In genomic region chr7:135571951-135572559, GRCm38 (mm10) we compare ENCODE assay signal across 9 mouse cellular contexts. TPM values are rescaled to one million over a fixed set of nuclear protein-coding genes. Genes with fewer than 3 reads are reported as not detected.
DNase-seq lines count a peak whose midpoint lies in the region; ATAC-seq lines count a peak whose summit lies in the region.
"Had no signal": no experiment of that assay in that cellular context is flagged by ENCODE, and none has a peak within 500 bp of the region (broad histone marks: within the 10 kb centered on the region; RNA-seq: fewer than 3 reads in every experiment).

No protein-coding gene starts in this region.

- H3K9me3 ChIP-seq in embryonic facial prominence, embryonic 10.5 days, result no peaks in the 10 kb centered on the region
- H3K9me3 ChIP-seq in limb, embryonic 11.5 days (ENCODE audit: control insufficient read depth, low read length), result no peaks in the 10 kb centered on the region
- no peaks in the 10 kb centered on the region for H3K9me3 ChIP-seq in kidney, embryonic 16.5 days (ENCODE audit: low read length)
- no peaks in the 10 kb centered on the region for H3K9me3 ChIP-seq in neural tube, embryonic 15.5 days (replicated peaks)

- H3K27me3 ChIP-seq in embryonic facial prominence, embryonic 10.5 days (replicated peaks; ENCODE audit: low read depth, poor library complexity, severe bottlenecking), result no peaks in the 10 kb centered on the region
- no peaks in the 10 kb centered on the region for H3K27me3 ChIP-seq in limb, embryonic 11.5 days (ENCODE audit: control insufficient read depth, insufficient read depth, low read length)
- H3K27me3 ChIP-seq in kidney, embryonic 16.5 days (ENCODE audit: insufficient read depth, low read length), result no peaks in the 10 kb centered on the region
- no peaks in the 10 kb centered on the region for H3K27me3 ChIP-seq in neural tube, embryonic 15.5 days (replicated peaks)

- no peak for ATAC-seq in limb, embryonic 11.5 days (ENCODE audit: insufficient number of reproducible peaks, low FRiP score, low TSS enrichment, low read depth)
- no peak for ATAC-seq in kidney, embryonic 16.5 days (ENCODE audit: low FRiP score, low TSS enrichment)
- ATAC-seq in neural tube, embryonic 15.5 days (ENCODE audit: low FRiP score), result no peak

- H3K36me3 ChIP-seq in embryonic facial prominence, embryonic 10.5 days (replicated peaks), result no peaks in the 10 kb centered on the region
- H3K36me3 ChIP-seq in limb, embryonic 11.5 days (ENCODE audit: control insufficient read depth, insufficient read depth, low read length), result no peaks in the 10 kb centered on the region
- H3K36me3 ChIP-seq in kidney, embryonic 16.5 days (ENCODE audit: insufficient read depth, low read length), result no peaks in the 10 kb centered on the region
- H3K36me3 ChIP-seq in neural tube, embryonic 15.5 days, result no peaks in the 10 kb centered on the region

- peak; percentile 30 for DNase-seq in testis, postnatal 14 days (ENCODE audit: low spot score)
- no peak for DNase-seq in testis, postnatal 10 days (ENCODE audit: low spot score)
- DNase-seq in embryonic facial prominence, embryonic 10.5 days (ENCODE audit: low spot score), result peak; percentile 73
- DNase-seq in limb, embryonic 11.5 days (ENCODE audit: low spot score), result peak; percentile 28
- DNase-seq in spleen, postnatal 36 days (ENCODE audit: low spot score in 2 of 2), result no peak

- no peak overlapping the region for H3K9ac ChIP-seq in limb, embryonic 11.5 days (ENCODE audit: low read length)
- no peak overlapping the region for H3K9ac ChIP-seq in kidney, embryonic 16.5 days (replicated peaks; ENCODE audit: low read length)
- no peak overlapping the region for H3K9ac ChIP-seq in neural tube, embryonic 15.5 days (replicated peaks)
- H3K9ac ChIP-seq: liver, embryonic 14.5 days had no signal

- peak overlapping the region; percentile 63; the same call in 1 of the 2 replicates for H3K27ac ChIP-seq in embryonic facial prominence, embryonic 10.5 days (replicated peaks)
- H3K27ac ChIP-seq in limb, embryonic 11.5 days (replicated peaks; ENCODE audit: low read depth, low read length), result no peak overlapping the region
- no peak overlapping the region for H3K27ac ChIP-seq in kidney, embryonic 16.5 days (ENCODE audit: low read length)
- no peak overlapping the region for H3K27ac ChIP-seq in neural tube, embryonic 15.5 days (replicated peaks)
- H3K27ac ChIP-seq: liver, embryonic 14.5 days had no signal

- no peak overlapping the region for H3K4me3 ChIP-seq in embryonic facial prominence, embryonic 10.5 days
- no peak overlapping the region for H3K4me3 ChIP-seq in limb, embryonic 11.5 days (ENCODE audit: low read depth, low read length)
- H3K4me3 ChIP-seq in kidney, embryonic 16.5 days (ENCODE audit: low read length), result no peak overlapping the region
- no peak overlapping the region for H3K4me3 ChIP-seq in neural tube, embryonic 15.5 days (replicated peaks)

- 31% methylated on average over 10 of the region's 10 CpGs for WGBS in embryonic facial prominence, embryonic 10.5 days
- WGBS in limb, embryonic 11.5 days, result 31% methylated on average over 10 of the region's 10 CpGs
- 66% methylated on average over 10 of the region's 10 CpGs for WGBS in kidney, embryonic 16.5 days
- 68% methylated on average over 10 of the region's 10 CpGs for WGBS in neural tube, embryonic 15.5 days

- H3K4me1 ChIP-seq in embryonic facial prominence, embryonic 10.5 days, result peaks cover 39% of the 10 kb centered on the region
- H3K4me1 ChIP-seq in limb, embryonic 11.5 days (ENCODE audit: control insufficient read depth, insufficient read depth, low read length), result peaks cover 5% of the 10 kb centered on the region; the same call in 1 of the 2 replicates
- no peaks in the 10 kb centered on the region for H3K4me1 ChIP-seq in kidney, embryonic 16.5 days (ENCODE audit: insufficient read depth, low read length)
- peaks cover 28% of the 10 kb centered on the region for H3K4me1 ChIP-seq in neural tube, embryonic 15.5 days

- H3K4me2 ChIP-seq in limb, embryonic 11.5 days (ENCODE audit: low read depth, severe bottlenecking), result no peak overlapping the region
- no peak overlapping the region for H3K4me2 ChIP-seq in kidney, embryonic 16.5 days (replicated peaks; ENCODE audit: low read depth, low read length)
- H3K4me2 ChIP-seq in neural tube, embryonic 15.5 days, result no peak overlapping the region

RNA-seq across cellular contexts. Expression of gene Ptpre, which starts 34.8 kb away (rescaled TPM):
- polyA plus RNA-seq in embryonic facial prominence, embryonic 10.5 days (2016; fragmentation: Nextera tagmentation; extraction: Ambion mirVana), result 0.68 and 1.0 TPM in 2 replicates
- 0.75 and 0.96 TPM in 2 replicates for polyA plus RNA-seq in limb, embryonic 11.5 days (2014; fragmentation: Nextera tagmentation; extraction: Ambion mirVana)
- polyA plus RNA-seq in kidney, embryonic 16.5 days (2015; fragmentation: Nextera tagmentation; extraction: Ambion mirVana), result 1.3 and 1.7 TPM in 2 replicates
- polyA plus RNA-seq in neural tube, embryonic 15.5 days (2015; fragmentation: Nextera tagmentation; extraction: Ambion mirVana), result 10.0 and 11.0 TPM in 2 replicates

RNA-seq across cellular contexts. Expression of gene Clrn3, which starts 43.6 kb away (rescaled TPM):
- polyA plus RNA-seq in embryonic facial prominence, embryonic 10.5 days (2016; fragmentation: Nextera tagmentation; extraction: Ambion mirVana), result not detected in 2 replicates
- polyA plus RNA-seq in limb, embryonic 11.5 days (2014; fragmentation: Nextera tagmentation; extraction: Ambion mirVana), result not detected in 2 replicates
- polyA plus RNA-seq in kidney, embryonic 16.5 days (2015; fragmentation: Nextera tagmentation; extraction: Ambion mirVana), result 14.3 and 17.3 TPM in 2 replicates
- polyA plus RNA-seq in neural tube, embryonic 15.5 days (2015; fragmentation: Nextera tagmentation; extraction: Ambion mirVana), result 1.5 TPM in 1 of 2 replicates, not detected in the other
- polyA plus RNA-seq: liver, embryonic 14.5 days; neural tube, embryonic 14.5 days had no signal

Comparison
In these comparisons a context has a peak if more than half of its experiments do, and no peak if none do; other contexts are left out.
1. DNase-seq: peak in testis, postnatal 14 days (single experiment), embryonic facial prominence, embryonic 10.5 days (single experiment) and limb, embryonic 11.5 days (single experiment); none in testis, postnatal 10 days (single experiment) and spleen, postnatal 36 days (0 of 2).